Mouse (Mus musculus) left cerebral cortex, postnatal 36 days (tissue): ENCODE results near the gene Ikzf5. TPM values are rescaled to one million over a fixed set of nuclear protein-coding genes. Genes with fewer than 3 reads are reported as not detected.
A peak's percentile ranks its signal among the peaks of the same experiment; 100 is the strongest.

Experiments
- DNase-seq, 2 experiments: peaks; one replicate each; pipeline ENCODE4 v3.0.0; 2021 to 2022; ENCODE audit warnings: low spot score in 2 of 2, mixed read lengths in 1 of 2
- intact Hi-C: fragments of 180-260 bp; cut with DNase I; formaldehyde crosslinking; loops from one replicate; pipeline ENCODE4 v1.15.1; 2025
- total RNA-seq, 2 experiments: library from RNA; stranded (reverse); gene quantifications; 2 replicates each; pipeline ENCODE4 v1.2.3; 2021

The Ikzf5 gene
- total RNA-seq, 2 experiments from 2014 or later, result 42.5 to 51.8 TPM

DNA sequence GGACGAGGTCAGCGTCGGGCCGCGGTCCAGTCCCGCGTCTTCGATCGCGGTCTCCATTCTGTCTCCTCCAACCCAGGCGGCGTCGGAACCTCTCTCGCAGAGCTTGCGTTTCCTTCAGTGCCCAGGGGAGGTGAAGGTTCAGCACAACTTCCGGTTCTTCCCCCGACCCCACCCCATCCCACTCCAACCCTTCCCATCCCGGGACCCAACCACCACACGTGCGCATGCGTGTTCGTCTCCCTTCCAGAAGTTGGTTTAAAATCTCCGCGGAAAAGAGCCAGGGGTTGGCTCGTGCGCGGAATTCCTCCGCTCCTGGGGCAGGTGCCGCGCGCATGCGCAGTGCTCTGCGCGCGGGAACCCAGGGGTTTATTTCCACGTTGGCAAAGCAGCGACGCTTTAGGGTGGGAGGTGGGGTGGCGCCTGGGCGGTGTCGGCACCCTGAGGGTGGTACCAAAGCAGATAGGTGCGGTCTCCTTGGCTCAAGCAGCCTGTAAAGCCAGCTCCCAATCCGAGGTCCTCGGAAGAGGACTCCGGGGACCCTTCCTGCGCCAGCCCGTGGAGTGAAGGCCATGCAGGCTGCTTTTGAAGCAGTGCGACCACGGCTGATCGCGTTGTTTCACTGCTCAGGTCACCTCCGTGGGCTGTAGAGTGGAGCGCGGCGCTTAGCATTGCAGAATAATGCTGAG, 47.6 kb downstream of the Ikzf5 start, which contains the start of gene 2310057M21Rik:
Gene 2310057M21Rik, minus strand, starts transcription at position 145 of the 686 bp plus-strand sequence.
- intact Hi-C loops, result loop anchor here (2.0 kb wide), 1 partner anchor 48 kb away; the partner anchor contains the start of genes Acadsb and Ikzf5
- DNase-seq, result peak; percentile 92

- intact Hi-C loops, result loop anchor here (2.0 kb wide), 1 partner anchor 49 kb away; the partner anchor contains the start of genes Acadsb and Ikzf5
- no peak for DNase-seq
Measured at GRCm38 (mm10) chr7:131362269-131362614, 48.1 kb downstream of the Ikzf5 start.

DNA sequence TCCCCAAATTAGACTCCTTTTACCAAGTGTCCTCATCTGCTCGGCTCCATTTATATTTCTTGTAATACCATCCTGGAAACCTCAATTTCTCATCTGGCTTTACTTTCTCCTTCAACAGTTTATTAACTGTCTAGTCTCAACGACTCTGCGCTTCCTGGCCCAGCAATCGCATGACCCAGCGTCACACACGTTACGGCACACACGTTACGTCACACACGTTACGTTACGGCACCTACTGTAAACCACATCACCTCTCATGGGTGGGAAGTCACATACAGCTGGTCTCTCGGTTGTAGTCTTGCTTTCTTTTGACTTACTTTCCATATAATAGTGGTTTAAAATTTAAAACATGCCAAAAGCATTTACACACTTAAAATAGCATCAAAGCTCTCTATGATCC, 54.2 kb downstream of the Ikzf5 start:
- intact Hi-C loops, result no loop called here
- DNase-seq, result no peak

- DNase-seq, result no peak
- intact Hi-C loops, result no loop called here
Measured at GRCm38 (mm10) chr7:131345856-131346541, 64.3 kb downstream of the Ikzf5 start.

Other genes with a start within 250 kb of the Ikzf5 start
- gene 5430419D17Rik, start 236.1 kb downstream of the Ikzf5 start, total RNA-seq, result not detected
- gene Cuzd1, start 88.2 kb downstream of the Ikzf5 start, total RNA-seq, result under 1 TPM; 0.17 to 0.18 TPM
- not detected for gene Fam24b, start 81.0 kb downstream of the Ikzf5 start, total RNA-seq
- not detected for gene Fam24a, start 76.7 kb downstream of the Ikzf5 start, total RNA-seq
- gene 2310057M21Rik, start 47.8 kb downstream of the Ikzf5 start, total RNA-seq, result 10 to 100 TPM; 29.6 to 31.2 TPM
- gene Pstk, start 39.4 kb downstream of the Ikzf5 start, total RNA-seq, result 10 to 100 TPM; 52.9 to 61.8 TPM
- 10 to 100 TPM; 76.2 to 80.4 TPM for gene Acadsb, start 80 bp upstream of the Ikzf5 start, total RNA-seq
- not detected for gene Hmx3, start 132.3 kb upstream of the Ikzf5 start, total RNA-seq
- not detected for gene Hmx2, start 138.3 kb upstream of the Ikzf5 start, total RNA-seq
- gene Bub3, start 149.7 kb upstream of the Ikzf5 start, total RNA-seq, result 10 to 100 TPM; 57.1 to 64.4 TPM